Mouse (Mus musculus) olfactory bulb, adult 2 months (tissue): ENCODE data around the gene 1700025G04Rik. TPM values are rescaled to one million over a fixed set of nuclear protein-coding genes. Genes with fewer than 3 reads are reported as not detected.

ENCODE experiments used
- H3K27ac ChIP-seq: fragments of 200-500 bp; 2 replicates; pipeline ENCODE4 v1.5.1; 2012; ENCODE audit warnings: low read depth, low read length; ENCODE audit not compliant: insufficient read depth
- H3K4me1 ChIP-seq: fragments of 200-500 bp; 2 replicates; pipeline ENCODE4 v1.6.1; 2012; ENCODE audit warnings: low read length; ENCODE audit not compliant: control insufficient read depth, insufficient read depth
- H3K4me3 ChIP-seq: fragments of 200-500 bp; 2 replicates; pipeline ENCODE4 v1.5.1; 2012; ENCODE audit warnings: mild to moderate bottlenecking, low read depth, low read length, moderate library complexity; ENCODE audit not compliant: insufficient read depth
- CTCF ChIP-seq: fragments of 200-500 bp; IDR thresholded peaks from 2 replicates; pipeline ENCODE4 v1.5.1; 2012; ENCODE audit warnings: low read depth, mild to moderate bottlenecking, low read length, moderate library complexity; ENCODE audit not compliant: insufficient read depth
- POLR2A ChIP-seq: fragments of 200-500 bp; IDR thresholded peaks from 2 replicates; pipeline ENCODE4 v1.6.1; 2012; ENCODE audit warnings: mild to moderate bottlenecking, low read depth, low read length, moderate library complexity; ENCODE audit not compliant: insufficient read depth
- WGBS: fragments of 180-500 bp; shearing (Covaris S2); methylation state at CpG from one replicate; pipeline ENCODE4 v1.1.7; 2018; 5-methylcytosine and 5-hydroxymethylcytosine counted together
- polyA plus RNA-seq: library from polyadenylated mRNA; stranded (reverse); fragments of >200 nt; gene quantifications from 2 replicates; pipeline ENCODE4 v1.2.4, GENCODE M21; 2012; ENCODE audit warnings: low replicate concordance; ENCODE audit not compliant: missing spikeins, insufficient read depth, insufficient read length

Gene 1700025G04Rik
- polyA plus RNA-seq, 1 experiment = not detected

GRCm38 (mm10) chr1:152042409-152042808 lies 47.5 kb downstream of the 1700025G04Rik start:
- Histone ChIP-seq H3K4me1 (peaks cover 13% of the 10 kb centered on the region), H3K27ac (no peak overlapping the region), H3K4me3 (no peak overlapping the region)
- WGBS = 91% methylated on average over 3 of the region's 3 CpGs
- TF ChIP-seq POLR2A (no peak), CTCF (no peak)

- WGBS = 94% methylated on average over 4 of the region's 4 CpGs
- H3K4me3 ChIP-seq = no peak overlapping the region
- H3K4me1 ChIP-seq = peaks cover 13% of the 10 kb centered on the region
- TF ChIP-seq CTCF (no peak), POLR2A (no peak)
- no peak overlapping the region for H3K27ac ChIP-seq
Measured at GRCm38 (mm10) chr1:152041005-152041404, 48.9 kb downstream of the 1700025G04Rik start.

- no peak overlapping the region for H3K27ac ChIP-seq
- WGBS = 90% methylated on average over 7 of the region's 7 CpGs
- H3K4me1 ChIP-seq = peaks cover 13% of the 10 kb centered on the region
- H3K4me3 ChIP-seq = no peak overlapping the region
- TF ChIP-seq CTCF (no peak), POLR2A (no peak)
Measured at GRCm38 (mm10) chr1:152040053-152040452, 49.9 kb downstream of the 1700025G04Rik start.

- H3K4me1 ChIP-seq = peaks cover 16% of the 10 kb centered on the region
- 85% methylated on average over 8 of the region's 8 CpGs for WGBS
- TF ChIP-seq CTCF = no peak
- TF ChIP-seq POLR2A = no peak
- H3K4me3 ChIP-seq = no peak overlapping the region
- no peak overlapping the region for H3K27ac ChIP-seq
Measured at GRCm38 (mm10) chr1:152039588-152039987, 50.3 kb downstream of the 1700025G04Rik start.

- H3K27ac ChIP-seq = no peak overlapping the region
- no peak for TF ChIP-seq CTCF
- no peak for TF ChIP-seq POLR2A
- WGBS = 81% methylated on average over 9 of the region's 9 CpGs
Measured at GRCm38 (mm10) chr1:152038086-152038485, 51.8 kb downstream of the 1700025G04Rik start.

GRCm38 (mm10) chr1:152037589-152037988 lies 52.3 kb downstream of the 1700025G04Rik start:
- WGBS = 81% methylated on average over 4 of the region's 4 CpGs
- H3K27ac ChIP-seq = no peak overlapping the region
- TF ChIP-seq CTCF = no peak
- TF ChIP-seq POLR2A = no peak
- no peak overlapping the region for H3K4me3 ChIP-seq
- H3K4me1 ChIP-seq = peaks cover 13% of the 10 kb centered on the region

More at GRCm38 (mm10) chr1:152038086-152038485, 51.8 kb downstream of the 1700025G04Rik start:
- Histone ChIP-seq H3K4me1 (peaks cover 13% of the 10 kb centered on the region), H3K4me3 (no peak overlapping the region)

GRCm38 (mm10) chr1:152034766-152035165 lies 55.2 kb downstream of the 1700025G04Rik start:
- peaks cover 13% of the 10 kb centered on the region for H3K4me1 ChIP-seq
- TF ChIP-seq CTCF (no peak), POLR2A (no peak)
- no peak overlapping the region for H3K27ac ChIP-seq
- H3K4me3 ChIP-seq = no peak overlapping the region
- 73% methylated on average over 7 of the region's 7 CpGs for WGBS

GRCm38 (mm10) chr1:152033731-152034130 lies 56.2 kb downstream of the 1700025G04Rik start:
- 81% methylated on average over 3 of the region's 3 CpGs for WGBS
- Histone ChIP-seq H3K27ac (no peak overlapping the region), H3K4me1 (peaks cover 10% of the 10 kb centered on the region), H3K4me3 (no peak overlapping the region)
- TF ChIP-seq POLR2A (no peak), CTCF (no peak)

GRCm38 (mm10) chr1:152032144-152032543 lies 57.8 kb downstream of the 1700025G04Rik start:
- no peak overlapping the region for H3K4me3 ChIP-seq
- peaks cover 5% of the 10 kb centered on the region; the same call in 1 of the 2 replicates for H3K4me1 ChIP-seq
- WGBS = 83% methylated on average over 5 of the region's 5 CpGs
- TF ChIP-seq CTCF (no peak), POLR2A (no peak)
- no peak overlapping the region for H3K27ac ChIP-seq

- no peak overlapping the region for H3K4me3 ChIP-seq
- no peak overlapping the region for H3K27ac ChIP-seq
- TF ChIP-seq POLR2A = no peak
- TF ChIP-seq CTCF = no peak
- peaks cover 5% of the 10 kb centered on the region; the same call in 1 of the 2 replicates for H3K4me1 ChIP-seq
- WGBS = 61% methylated on average over 6 of the region's 6 CpGs
Measured at GRCm38 (mm10) chr1:152030546-152030945, 59.4 kb downstream of the 1700025G04Rik start.
